Mouse (Mus musculus) liver, adult (tissue): Measurements from ENCODE around the gene Abcc9.

Experiments used
- GATA4 ChIP-seq: IDR thresholded peaks from 2 replicates; pipeline ENCODE4 v1.6.1; 2014; ENCODE audit warnings: mild to moderate bottlenecking, low read length; ENCODE audit not compliant: insufficient replicate concordance

Abcc9 gene

DNA sequence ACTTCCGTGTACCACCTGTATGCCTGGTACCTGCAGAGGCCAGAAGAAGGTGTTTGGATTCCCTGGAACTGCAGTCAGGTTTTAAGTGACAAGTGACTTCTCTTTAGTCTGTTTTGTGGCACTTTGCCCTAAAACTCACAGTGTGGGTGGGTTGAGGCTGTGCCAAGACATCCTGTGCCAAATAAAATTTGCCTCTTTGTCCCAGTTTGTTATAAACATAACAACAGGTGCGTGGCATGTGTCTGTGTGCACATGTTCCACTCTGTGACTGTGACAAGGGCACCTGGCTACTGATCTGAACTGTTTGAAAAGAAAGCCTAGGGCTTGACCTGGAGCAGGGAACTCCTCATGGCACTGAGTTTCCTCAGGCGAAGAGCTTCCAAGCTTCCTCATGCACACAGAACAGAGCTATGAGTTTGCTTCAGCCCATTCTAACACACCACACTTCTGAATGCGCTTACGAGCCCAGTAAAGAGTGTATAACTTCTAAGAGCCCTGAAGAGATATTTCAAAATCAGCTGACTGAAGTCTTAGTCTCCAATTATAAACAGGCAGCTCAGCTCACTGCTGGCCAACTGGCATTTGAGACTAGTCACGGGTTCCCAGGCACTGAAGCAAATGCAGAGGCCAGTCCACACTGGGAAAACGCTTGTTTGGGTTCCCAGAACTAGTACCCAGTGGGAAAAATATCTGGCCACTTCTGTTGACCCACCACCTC is 34.3 kb downstream of the Abcc9 start:
- TF ChIP-seq GATA4, result no peak

DNA sequence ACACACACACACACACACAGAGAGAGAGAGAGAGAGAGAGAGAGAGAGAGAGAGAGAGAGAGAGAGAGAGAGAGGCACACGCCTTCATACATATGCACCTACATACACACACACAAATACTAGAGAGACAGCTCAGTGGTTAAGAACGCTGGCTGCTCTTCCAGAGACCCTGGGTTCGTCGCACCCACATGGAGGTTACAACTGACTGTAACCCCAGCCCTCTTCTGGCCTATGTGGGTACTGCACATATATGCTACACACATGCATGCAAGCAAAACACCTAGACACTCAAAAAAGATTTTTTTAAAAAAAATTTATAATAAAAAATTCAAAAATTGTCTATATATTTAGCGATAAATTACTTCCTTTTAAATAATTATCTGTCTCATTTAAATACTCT is 43.1 kb downstream of the Abcc9 start:
- no peak for TF ChIP-seq GATA4

DNA sequence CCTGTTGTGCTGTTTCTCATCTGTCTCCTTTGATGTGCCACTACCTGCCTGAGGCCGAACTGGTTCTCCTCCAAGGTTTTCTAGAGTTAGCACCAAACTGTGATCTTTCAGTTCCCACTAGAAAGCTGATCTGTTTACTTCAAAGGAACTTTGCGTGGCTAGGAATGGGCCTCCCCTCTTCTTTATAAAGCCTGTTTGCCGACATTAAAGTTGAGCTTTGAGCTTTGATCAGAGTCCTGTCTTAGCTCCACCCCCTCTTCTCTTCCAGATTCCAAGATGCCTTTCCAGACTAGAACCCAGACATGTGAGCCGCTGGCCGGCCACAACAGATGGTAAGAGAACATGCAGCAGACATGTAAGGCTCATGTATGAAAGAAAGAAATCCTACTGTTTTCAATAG is 47.6 kb downstream of the Abcc9 start:
- no peak for TF ChIP-seq GATA4

DNA sequence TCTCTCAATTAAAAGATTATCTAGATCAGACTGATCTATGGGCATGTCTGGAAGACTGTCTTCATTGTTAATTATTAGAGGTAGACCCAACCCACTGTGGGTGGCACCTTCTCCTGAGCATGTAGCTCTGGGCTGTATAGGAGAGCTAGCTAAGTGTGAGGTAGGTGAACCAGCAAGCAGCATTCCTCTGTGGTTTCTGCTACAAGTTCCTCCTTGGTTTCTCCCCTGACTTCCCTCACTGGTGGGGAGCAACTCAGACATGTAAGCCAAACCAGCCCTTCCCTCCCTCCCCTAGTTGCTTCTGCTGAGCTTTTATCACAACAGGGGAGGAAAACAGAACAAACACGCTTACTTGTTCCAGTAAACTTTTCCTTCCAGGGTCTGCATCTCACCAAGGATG is 49.9 kb downstream of the Abcc9 start:
- TF ChIP-seq GATA4, result no peak

DNA sequence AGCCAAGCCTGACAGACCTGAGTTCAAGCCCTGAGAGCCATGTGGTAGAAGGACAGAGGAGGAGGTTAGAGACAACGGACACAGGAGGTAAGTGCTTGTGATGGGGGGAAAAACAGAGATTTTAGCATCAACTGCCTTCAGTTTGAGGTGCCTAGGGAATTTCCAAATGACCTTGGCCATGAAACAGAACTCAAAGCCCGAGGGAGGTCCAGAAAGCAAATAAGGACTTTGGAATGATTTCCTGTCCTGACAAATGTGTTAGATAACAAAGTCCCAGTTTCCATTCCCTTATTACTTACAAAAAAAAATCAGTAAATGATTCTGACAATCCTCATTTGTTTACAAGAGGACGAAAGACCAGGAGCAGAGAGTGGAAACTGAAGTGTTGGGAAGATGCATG is 52.8 kb downstream of the Abcc9 start:
- TF ChIP-seq GATA4, result no peak

DNA sequence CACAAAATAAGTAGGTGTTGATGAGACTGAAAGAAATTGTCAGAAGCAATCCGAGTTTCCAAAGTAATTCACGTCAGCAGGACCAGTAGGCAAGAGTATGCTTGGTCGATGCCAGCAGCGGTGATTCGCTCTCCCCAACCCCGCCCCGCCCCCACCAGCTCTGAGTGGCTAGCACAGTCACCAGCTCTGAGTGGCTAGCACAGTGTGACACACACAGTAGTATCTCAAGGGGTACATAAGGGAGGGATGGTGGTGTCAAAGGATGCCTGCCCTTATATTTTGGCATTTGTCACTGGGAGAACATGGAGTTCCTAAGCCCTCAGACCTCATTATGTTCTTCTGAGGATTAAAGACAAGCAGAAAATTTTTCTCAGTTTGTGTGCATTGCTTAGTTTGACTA is 56.6 kb downstream of the Abcc9 start:
- TF ChIP-seq GATA4, result no peak

DNA sequence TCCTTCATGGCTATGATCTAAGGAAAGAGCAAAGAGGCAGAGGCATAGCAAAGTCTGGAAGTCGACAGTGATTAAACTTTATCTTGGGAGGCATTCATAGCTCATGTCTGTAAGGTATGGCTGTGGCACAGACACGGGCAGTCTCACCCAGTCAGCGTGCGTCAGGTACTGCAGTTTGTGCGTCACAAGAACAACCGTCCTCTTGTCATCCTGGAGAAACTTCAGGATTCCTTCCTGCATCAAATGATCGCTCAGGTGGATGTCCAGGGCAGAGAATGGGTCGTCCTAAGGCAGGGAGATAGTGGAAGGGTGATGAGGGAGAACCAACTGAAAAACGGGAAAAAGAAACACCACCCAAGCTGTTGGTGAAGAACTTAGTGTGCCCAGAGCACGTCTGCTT is 62.8 kb downstream of the Abcc9 start:
- no peak for TF ChIP-seq GATA4

DNA sequence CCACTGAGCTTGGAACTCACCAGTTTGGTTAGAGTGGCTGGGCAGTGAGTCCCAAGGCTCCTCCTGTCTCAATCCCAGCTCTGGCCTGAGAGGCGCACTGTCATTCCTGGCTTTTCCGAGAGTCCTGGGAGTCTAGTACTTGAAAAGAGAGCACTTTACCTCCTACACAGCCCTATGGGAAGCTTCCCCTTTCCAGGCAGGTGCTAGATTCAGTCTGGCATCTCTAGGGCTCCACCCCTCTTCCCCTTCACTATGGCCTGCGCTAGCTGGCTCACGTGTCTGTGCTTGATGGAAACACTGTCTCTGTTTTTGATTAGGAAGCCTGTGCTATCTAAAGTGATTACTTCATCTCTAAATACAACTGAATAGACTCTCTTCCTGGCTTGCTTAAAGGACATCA is 66.5 kb downstream of the Abcc9 start:
- TF ChIP-seq GATA4, result no peak

DNA sequence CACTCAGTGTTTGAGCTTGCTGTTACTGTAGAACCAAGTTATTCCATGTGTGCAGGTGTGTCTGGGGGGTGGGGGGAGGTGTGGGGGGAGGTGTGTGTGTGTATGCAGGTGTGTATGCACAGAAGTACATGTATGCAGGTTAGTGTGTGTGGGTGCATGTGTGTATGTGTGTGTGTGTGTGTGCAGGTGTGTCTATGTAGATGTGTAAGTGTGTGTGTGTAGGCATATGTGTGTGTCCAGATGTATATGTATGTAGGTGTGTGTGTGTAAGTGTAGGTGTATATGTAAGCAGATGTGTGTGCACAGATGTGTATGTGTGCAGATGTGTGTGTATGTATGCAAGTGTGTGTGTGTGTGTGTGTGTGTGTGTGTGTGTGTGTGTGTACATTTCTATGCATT is 66.9 kb downstream of the Abcc9 start:
- TF ChIP-seq GATA4, result no peak

DNA sequence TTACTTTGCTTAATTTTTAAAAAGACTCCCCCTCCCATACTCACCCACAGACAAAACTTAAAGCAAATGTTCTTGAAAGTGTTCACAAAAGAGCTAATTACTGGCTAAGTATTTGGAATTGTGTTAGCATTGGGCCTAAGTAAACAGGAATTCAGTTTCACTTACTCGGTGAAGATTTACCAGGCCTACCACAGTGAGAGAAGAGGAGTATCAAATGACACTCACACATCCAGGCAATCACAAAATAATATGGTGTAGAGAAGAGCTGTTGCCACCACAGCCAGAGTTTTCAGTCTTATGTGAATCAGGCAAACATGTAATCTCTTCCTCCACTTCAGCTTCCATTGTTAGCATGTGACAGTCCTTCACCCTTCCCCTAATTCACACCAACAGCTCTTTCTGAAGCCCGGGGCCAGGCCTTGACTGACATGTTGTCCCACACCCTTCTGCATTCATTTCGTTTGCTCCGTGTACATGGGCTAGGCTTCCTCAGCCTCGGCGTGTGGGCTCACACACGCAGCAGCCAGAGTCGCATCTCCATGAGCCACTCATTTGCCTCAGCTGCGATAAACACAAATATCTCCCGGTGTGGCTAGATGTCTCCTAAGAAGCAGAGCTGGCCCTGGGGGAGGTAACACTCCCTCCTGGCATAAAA is 67.5 kb downstream of the Abcc9 start:
- no peak for TF ChIP-seq GATA4

DNA sequence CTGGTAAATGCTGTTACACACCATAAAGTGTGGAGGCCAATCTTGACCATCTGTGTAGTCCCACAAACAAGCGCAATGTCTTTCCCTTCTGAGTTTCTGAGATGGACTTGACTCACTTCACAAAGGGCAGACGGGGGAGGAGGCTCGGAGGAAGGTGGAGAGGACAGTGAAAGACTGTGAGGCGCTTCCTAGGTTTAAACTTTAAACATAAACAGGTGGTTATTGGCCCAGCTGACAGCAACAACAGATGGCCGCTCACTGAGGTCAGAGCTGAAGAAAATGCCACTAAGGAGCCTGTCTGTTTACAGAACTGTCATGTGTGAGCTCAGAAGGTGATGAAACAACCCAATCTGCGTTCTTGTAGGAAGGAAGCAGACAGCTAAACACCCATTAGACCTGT is 78.8 kb downstream of the Abcc9 start:
- TF ChIP-seq GATA4, result no peak

DNA sequence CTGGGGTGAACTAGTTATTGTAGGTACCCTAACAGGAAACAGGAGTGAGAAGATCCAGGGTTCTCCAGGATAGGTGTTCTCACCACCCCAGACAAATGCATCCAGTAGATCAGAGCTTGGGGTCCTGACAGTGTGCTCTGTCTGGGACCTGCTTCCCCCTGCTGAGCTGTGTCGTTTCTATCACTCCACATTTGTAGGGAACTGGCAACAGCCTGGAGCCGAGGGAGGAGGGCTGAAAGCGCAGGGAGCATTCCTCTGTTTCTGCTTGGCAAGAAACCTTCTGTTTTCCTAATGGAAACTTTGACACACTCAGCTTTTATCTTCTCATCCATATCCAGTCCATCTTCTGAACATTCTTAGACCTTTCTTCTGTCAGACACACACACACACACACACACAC is 85.5 kb downstream of the Abcc9 start:
- no peak for TF ChIP-seq GATA4

DNA sequence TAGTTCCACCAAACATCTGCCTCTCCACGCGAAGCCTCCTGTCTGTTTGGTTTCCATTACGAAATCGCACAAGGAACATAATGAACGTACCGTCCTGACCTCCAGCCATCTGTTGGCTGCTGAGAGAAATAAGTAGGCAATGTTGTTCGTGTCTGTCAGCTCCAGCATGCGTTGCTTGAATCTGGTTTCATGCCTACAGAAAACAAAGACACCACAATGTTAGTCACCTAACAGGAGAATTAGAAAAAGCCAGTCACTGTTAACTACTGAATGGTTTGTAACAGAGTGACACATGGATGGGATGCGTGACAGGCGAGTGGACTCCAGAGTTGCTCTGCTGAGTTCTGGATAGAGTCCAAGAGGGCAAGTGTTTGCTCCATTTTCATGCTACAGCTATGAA is 87.8 kb downstream of the Abcc9 start:
- TF ChIP-seq GATA4, result no peak

DNA sequence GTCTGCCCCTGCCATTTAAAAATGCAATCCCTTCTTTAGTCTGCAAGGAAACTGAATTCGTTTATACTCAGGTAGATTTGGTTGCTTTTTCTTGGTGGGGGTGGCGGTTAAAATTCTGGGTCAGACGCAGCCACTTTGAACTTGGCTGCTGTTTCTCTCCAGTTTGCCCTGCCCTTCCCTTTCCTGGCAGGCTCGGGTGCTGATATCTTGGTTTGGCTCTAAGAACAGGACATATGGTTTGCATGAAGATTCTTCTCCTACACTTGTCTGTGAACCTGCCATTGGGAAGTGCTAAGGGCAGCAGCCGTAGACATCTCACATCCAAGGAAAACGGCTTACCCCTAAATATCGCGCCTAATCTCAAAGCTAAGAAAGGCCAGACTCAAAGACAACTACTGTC is 89.7 kb downstream of the Abcc9 start:
- TF ChIP-seq GATA4, result no peak

DNA sequence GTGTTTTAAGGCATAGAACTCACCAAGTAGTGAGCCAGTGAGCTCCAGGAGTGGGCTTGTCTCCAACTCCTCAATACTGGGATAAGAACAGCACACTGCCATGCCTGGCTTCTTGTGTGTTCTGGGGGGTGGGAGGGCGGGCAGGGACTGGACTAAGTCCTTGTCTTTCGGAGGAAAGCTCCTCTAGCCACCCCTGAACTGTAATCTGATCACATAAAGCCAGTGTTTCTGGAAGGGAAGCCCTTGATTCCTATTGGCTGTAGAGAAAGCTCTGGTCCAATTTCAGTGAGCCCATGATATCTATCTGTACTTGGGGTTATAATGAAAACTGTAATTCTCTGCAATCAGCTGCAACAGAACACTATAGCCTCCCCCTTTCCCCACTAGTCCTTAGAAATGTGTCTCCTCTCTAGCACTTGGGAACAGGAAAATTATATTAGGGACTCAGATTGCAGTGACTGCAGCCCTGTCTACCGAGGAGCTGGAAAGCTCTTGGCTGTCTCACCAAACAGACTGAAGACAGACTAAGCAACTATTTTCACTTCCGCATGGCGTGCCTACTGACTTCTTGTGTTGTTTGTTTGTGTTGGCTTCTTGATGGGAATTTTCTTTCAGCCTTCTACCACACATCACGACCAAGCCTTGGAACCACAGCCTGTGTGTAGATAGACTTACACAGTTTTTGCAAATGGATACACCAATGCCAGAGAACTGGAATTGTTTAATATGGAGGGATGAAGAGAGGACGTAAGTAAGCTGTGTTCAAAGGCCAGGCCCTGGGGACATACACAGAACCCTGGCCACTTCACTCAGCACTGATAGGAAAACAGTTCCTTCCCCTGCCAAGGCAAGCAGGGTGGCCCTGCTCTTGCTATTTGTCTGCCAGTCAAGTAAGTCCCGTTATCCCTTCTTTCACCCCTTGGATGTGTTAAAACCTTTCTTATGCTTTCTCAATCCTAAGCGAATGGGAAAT is 92.4 kb downstream of the Abcc9 start:
- TF ChIP-seq GATA4, result no peak

DNA sequence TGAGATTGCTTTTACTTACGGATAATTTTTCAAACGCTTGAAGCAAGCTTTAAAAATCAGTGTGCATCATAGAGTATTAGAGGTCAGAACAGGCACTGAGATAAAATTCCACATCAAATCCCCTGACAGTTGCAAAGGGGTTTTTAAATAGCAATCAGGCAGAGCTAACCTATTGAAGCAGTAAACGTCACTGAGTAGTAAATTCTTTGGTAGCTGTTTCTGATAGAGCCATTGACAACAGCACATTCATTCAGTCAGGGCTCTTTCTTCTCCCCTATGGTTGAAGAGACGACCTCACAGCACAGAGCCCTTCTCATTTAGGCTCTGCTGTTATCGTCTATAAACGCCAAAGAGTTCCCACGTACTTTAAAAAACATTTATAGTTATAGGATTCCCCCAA is 95.0 kb downstream of the Abcc9 start:
- TF ChIP-seq GATA4, result no peak
